Mouse (Mus musculus) limb, embryonic 10.5 days (tissue): ENCODE results near the gene Nup210. TPM values are rescaled to one million over a fixed set of nuclear protein-coding genes. Genes with fewer than 3 reads are reported as not detected.

Experiments used
- DNase-seq: peaks from one replicate; pipeline ENCODE4 v3.0.0-alpha.2; 2017; ENCODE audit warnings: low spot score
- H3K27ac ChIP-seq: fragments of 300-500 bp; sonication (generic); 2 replicates; pipeline ENCODE4 v1.5.1; 2016; ENCODE audit warnings: mild to moderate bottlenecking
- H3K27me3 ChIP-seq: fragments of 300-500 bp; sonication (generic); 2 replicates; pipeline ENCODE4 v1.6.1; 2016; ENCODE audit warnings: low read depth, mild to moderate bottlenecking; ENCODE audit not compliant: poor library complexity, severe bottlenecking
- H3K36me3 ChIP-seq: fragments of 300-500 bp; sonication (generic); 2 replicates; pipeline ENCODE4 v1.6.1; 2016; ENCODE audit warnings: mild to moderate bottlenecking, moderate library complexity
- H3K4me1 ChIP-seq: fragments of 300-500 bp; sonication (generic); 2 replicates; pipeline ENCODE4 v1.6.1; 2016
- H3K4me3 ChIP-seq: fragments of 300-500 bp; sonication (generic); 2 replicates; pipeline ENCODE4 v1.5.1; 2016; ENCODE audit warnings: mild to moderate bottlenecking, moderate library complexity
- H3K9me3 ChIP-seq: fragments of 300-500 bp; sonication (generic); replicated peaks from 2 replicates; pipeline ENCODE4 v1.6.1; 2016; ENCODE audit warnings: mild to moderate bottlenecking
- WGBS: fragments of 180-500 bp; shearing (Covaris S2); methylation state at CpG from one replicate; pipeline ENCODE4 v1.1.7; 2016; 5-methylcytosine and 5-hydroxymethylcytosine counted together
- polyA plus RNA-seq: library from polyadenylated mRNA; unstranded; fragments of >200 nt; fragmentation: Nextera tagmentation; extraction: Ambion mirVana; gene quantifications from 2 replicates; pipeline ENCODE4 v1.2.1, GENCODE M21; 2016

The Nup210 gene
- polyA plus RNA-seq, 1 experiment from 2014 or later, result 7.2 TPM

- peaks cover 6% of the 10 kb centered on the region; the same call in 1 of the 2 replicates for H3K36me3 ChIP-seq
- H3K4me3 ChIP-seq, result no peak overlapping the region
- peaks cover 5% of the 10 kb centered on the region; the same call in 1 of the 2 replicates for H3K27me3 ChIP-seq
- WGBS, result 80% methylated on average over 3 of the region's 3 CpGs
- DNase-seq, result no peak
- peaks cover 62% of the 10 kb centered on the region for H3K4me1 ChIP-seq
- H3K9me3 ChIP-seq, result no peaks in the 10 kb centered on the region
- 0 out of 2 replicates have a peak overlapping the region, but pooled peaks have one; percentile 5 for H3K27ac ChIP-seq
These were observed 38.7 kb upstream of the Nup210 start for GRCm38 (mm10) chr6:91155286-91155685.

GRCm38 (mm10) chr6:91154685-91155084 lies 38.1 kb upstream of the Nup210 start:
- DNase-seq, result no peak
- Histone ChIP-seq H3K27me3 (peaks cover 5% of the 10 kb centered on the region; the same call in 1 of the 2 replicates), H3K4me1 (peaks cover 57% of the 10 kb centered on the region), H3K36me3 (peaks cover 6% of the 10 kb centered on the region; the same call in 1 of the 2 replicates), H3K4me3 (no peak overlapping the region), H3K9me3 (no peaks in the 10 kb centered on the region), H3K27ac (no peak overlapping the region)
- WGBS, result 70% methylated on average over 4 of the region's 4 CpGs

- DNase-seq, result peak; percentile 74
- peak overlapping the region; percentile 45 for H3K4me3 ChIP-seq
- WGBS, result 3% methylated on average over 10 of the region's 10 CpGs
- H3K36me3 ChIP-seq, result no peaks in the 10 kb centered on the region
- no peaks in the 10 kb centered on the region for H3K9me3 ChIP-seq
- peaks cover 5% of the 10 kb centered on the region; the same call in 1 of the 2 replicates for H3K27me3 ChIP-seq
- peak overlapping the region; percentile 68 for H3K27ac ChIP-seq
- H3K4me1 ChIP-seq, result peaks cover 47% of the 10 kb centered on the region
These were observed 37.0 kb upstream of the Nup210 start for GRCm38 (mm10) chr6:91153549-91154064.

- no peaks in the 10 kb centered on the region for H3K36me3 ChIP-seq
- peaks cover 5% of the 10 kb centered on the region; the same call in 1 of the 2 replicates for H3K27me3 ChIP-seq
- H3K9me3 ChIP-seq, result no peaks in the 10 kb centered on the region
- peak overlapping the region; percentile 45 for H3K4me3 ChIP-seq
- H3K27ac ChIP-seq, result peak overlapping the region; percentile 68; the same call in 1 of the 2 replicates
- no peak for DNase-seq
- H3K4me1 ChIP-seq, result peaks cover 41% of the 10 kb centered on the region
- 42% methylated on average over 7 of the region's 7 CpGs for WGBS
These were observed 36.4 kb upstream of the Nup210 start for GRCm38 (mm10) chr6:91152892-91153548.

GRCm38 (mm10) chr6:91147152-91147770 lies 30.6 kb upstream of the Nup210 start:
- no peak for DNase-seq
- Histone ChIP-seq H3K36me3 (no peaks in the 10 kb centered on the region), H3K27me3 (0 out of 2 replicates have a peak, but pooled peaks cover 4% of the 10 kb centered on the region), H3K27ac (no peak overlapping the region), H3K9me3 (no peaks in the 10 kb centered on the region), H3K4me1 (peaks cover 11% of the 10 kb centered on the region), H3K4me3 (no peak overlapping the region)
- WGBS, result 88% methylated on average over 2 of the region's 2 CpGs

- Histone ChIP-seq H3K27ac (no peak overlapping the region), H3K9me3 (no peaks in the 10 kb centered on the region), H3K4me1 (peaks cover 11% of the 10 kb centered on the region), H3K27me3 (no peaks in the 10 kb centered on the region), H3K4me3 (no peak overlapping the region), H3K36me3 (no peaks in the 10 kb centered on the region)
- DNase-seq, result no peak
- 39% methylated on average over 5 of the region's 5 CpGs for WGBS
These were observed 30.0 kb upstream of the Nup210 start for GRCm38 (mm10) chr6:91146443-91147151.

GRCm38 (mm10) chr6:91145572-91145971 lies 28.9 kb upstream of the Nup210 start:
- 80% methylated on average over 5 of the region's 5 CpGs for WGBS
- Histone ChIP-seq H3K27me3 (no peaks in the 10 kb centered on the region), H3K27ac (no peak overlapping the region)

GRCm38 (mm10) chr6:91145056-91145455 lies 28.4 kb upstream of the Nup210 start:
- peaks cover 11% of the 10 kb centered on the region for H3K4me1 ChIP-seq
- no peak overlapping the region for H3K4me3 ChIP-seq
- no peaks in the 10 kb centered on the region for H3K27me3 ChIP-seq
- H3K9me3 ChIP-seq, result no peaks in the 10 kb centered on the region
- no peak overlapping the region for H3K27ac ChIP-seq
- WGBS, result 84% methylated on average over 3 of the region's 3 CpGs
- no peaks in the 10 kb centered on the region for H3K36me3 ChIP-seq
- no peak for DNase-seq

More at GRCm38 (mm10) chr6:91145572-91145971, 28.9 kb upstream of the Nup210 start:
- no peaks in the 10 kb centered on the region for H3K9me3 ChIP-seq
- no peak overlapping the region for H3K4me3 ChIP-seq
- no peak for DNase-seq
- H3K36me3 ChIP-seq, result no peaks in the 10 kb centered on the region
- H3K4me1 ChIP-seq, result peaks cover 11% of the 10 kb centered on the region

GRCm38 (mm10) chr6:91139846-91140245 lies 23.2 kb upstream of the Nup210 start:
- DNase-seq, result peak; percentile 83
- H3K9me3 ChIP-seq, result no peaks in the 10 kb centered on the region
- H3K27me3 ChIP-seq, result no peaks in the 10 kb centered on the region
- no peak overlapping the region for H3K4me3 ChIP-seq
- WGBS, result 26% methylated on average over 4 of the region's 4 CpGs
- no peaks in the 10 kb centered on the region for H3K36me3 ChIP-seq
- 0 out of 2 replicates have a peak, but pooled peaks cover 3% of the 10 kb centered on the region for H3K4me1 ChIP-seq
- no peak overlapping the region for H3K27ac ChIP-seq

GRCm38 (mm10) chr6:91137343-91137956 lies 20.8 kb upstream of the Nup210 start:
- Histone ChIP-seq H3K36me3 (no peaks in the 10 kb centered on the region), H3K9me3 (no peaks in the 10 kb centered on the region), H3K27ac (no peak overlapping the region), H3K4me3 (no peak overlapping the region), H3K4me1 (0 out of 2 replicates have a peak, but pooled peaks cover 3% of the 10 kb centered on the region), H3K27me3 (no peaks in the 10 kb centered on the region)
- DNase-seq, result no peak
- 86% methylated on average over 10 of the region's 10 CpGs for WGBS

GRCm38 (mm10) chr6:91130856-91131255 lies 14.2 kb upstream of the Nup210 start:
- Histone ChIP-seq H3K9me3 (no peaks in the 10 kb centered on the region), H3K4me3 (no peak overlapping the region), H3K27ac (no peak overlapping the region), H3K27me3 (no peaks in the 10 kb centered on the region), H3K36me3 (no peaks in the 10 kb centered on the region), H3K4me1 (no peaks in the 10 kb centered on the region)
- DNase-seq, result no peak
- 71% methylated on average over 1 of the region's 1 CpGs for WGBS

- Histone ChIP-seq H3K27ac (no peak overlapping the region), H3K9me3 (no peaks in the 10 kb centered on the region), H3K4me1 (no peaks in the 10 kb centered on the region), H3K27me3 (no peaks in the 10 kb centered on the region), H3K36me3 (no peaks in the 10 kb centered on the region), H3K4me3 (no peak overlapping the region)
- 50% methylated on average over 4 of the region's 4 CpGs for WGBS
- DNase-seq, result no peak
These were observed 12.4 kb upstream of the Nup210 start for GRCm38 (mm10) chr6:91128996-91129395.
